Mouse (Mus musculus): ENCODE measurements around the gene Nisch.

Gene Nisch

DNA sequence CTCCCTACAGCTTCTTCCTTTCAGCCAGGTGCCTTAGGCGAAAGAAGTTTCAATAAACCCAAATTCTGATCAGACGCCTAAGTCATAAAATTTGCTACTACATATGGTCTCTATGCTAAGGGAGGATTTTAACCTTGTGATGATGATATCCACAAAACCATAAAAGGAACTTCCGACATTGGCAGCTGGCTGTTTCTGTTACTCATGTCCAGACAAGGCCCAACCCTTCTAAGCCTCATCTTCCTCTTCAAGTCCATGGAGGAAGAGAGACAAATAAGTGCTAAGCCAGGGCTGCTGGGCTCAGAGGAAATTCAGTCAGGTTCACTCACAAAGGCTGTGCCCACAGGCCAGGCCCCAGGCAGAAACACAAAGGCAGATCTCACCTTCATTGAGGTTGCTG, 27.4 kb downstream of the Nisch start:
- no peak for DNase-seq

DNA sequence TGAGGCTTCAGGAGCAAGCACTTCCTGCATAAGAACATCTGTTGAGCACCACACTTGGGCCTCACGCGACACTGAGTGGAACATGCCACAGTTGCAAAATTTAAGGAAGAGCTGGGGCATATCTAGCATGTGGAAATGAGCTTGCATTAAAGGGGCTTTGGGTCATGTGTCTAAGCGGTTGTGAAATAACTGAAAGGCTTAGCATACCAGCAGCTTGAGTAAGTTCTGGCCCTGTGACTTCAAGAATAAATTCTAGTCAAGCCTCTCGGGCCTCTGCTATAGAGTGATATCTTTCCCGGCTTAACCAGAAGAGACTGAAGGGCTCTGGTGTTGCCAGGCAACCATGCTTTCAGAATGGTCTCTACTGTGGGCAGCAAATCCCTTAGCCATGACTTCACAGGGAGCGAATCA, 28.0 kb downstream of the Nisch start:
- DNase-seq: no peak

DNA sequence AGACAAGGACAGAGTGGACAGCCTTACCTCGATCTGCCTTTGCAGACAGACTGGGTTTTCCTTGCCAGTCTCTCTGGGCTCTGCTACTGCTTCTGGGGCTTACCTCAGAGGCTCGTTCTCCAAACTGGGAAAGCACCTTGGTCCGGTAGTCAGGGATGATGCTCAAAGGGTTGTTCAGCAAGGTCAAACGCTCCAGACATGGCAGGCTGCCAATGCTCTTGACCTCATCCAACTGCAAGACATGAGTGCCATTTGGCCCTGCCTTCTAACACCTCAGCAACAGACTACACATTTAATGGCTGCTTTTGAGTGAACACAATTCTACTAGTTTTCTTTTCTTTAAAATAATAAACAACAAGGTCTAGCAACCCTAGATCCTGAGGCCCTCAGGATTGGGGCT, 30.1 kb downstream of the Nisch start:
- DNase-seq: no peak

DNA sequence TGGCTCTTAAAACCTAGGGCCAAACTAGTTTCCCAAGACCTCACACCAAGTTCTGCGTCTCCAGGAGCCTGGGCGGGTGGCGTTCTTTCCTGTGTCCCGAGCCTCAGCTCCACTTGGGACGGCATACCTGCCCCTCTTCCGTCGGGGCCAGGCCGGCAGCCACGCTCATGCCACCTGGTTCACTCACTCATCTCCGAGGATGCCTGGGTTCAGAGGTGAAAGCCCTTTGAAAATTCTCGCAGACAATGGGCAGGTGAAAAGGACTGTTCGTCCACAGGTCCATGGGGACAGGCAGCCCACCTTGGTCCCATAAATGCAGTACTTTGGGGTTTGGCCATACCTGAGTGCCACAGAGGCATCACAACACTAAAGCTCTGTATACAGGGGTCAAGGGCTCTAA, 32.6 kb downstream of the Nisch start:
- no peak for DNase-seq

DNA sequence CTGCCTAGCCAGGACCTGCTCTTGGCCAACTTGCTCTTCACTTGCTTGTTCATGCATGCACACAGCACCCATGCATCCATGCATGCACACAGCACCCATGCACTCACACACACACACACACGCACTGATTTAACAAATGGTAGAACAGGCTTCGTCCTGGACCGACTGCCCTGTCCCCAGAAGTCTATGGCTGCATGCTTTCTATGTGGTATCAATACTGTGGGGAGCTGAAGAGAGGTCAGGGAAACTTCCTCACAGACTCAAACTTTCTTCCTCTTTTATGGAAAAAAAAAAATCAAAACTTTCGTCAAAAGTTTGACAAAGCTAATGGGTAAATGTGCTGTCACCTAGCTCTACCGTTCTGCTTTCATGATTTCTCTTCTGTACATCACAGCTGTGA, 33.2 kb downstream of the Nisch start:
- no peak for DNase-seq

DNA sequence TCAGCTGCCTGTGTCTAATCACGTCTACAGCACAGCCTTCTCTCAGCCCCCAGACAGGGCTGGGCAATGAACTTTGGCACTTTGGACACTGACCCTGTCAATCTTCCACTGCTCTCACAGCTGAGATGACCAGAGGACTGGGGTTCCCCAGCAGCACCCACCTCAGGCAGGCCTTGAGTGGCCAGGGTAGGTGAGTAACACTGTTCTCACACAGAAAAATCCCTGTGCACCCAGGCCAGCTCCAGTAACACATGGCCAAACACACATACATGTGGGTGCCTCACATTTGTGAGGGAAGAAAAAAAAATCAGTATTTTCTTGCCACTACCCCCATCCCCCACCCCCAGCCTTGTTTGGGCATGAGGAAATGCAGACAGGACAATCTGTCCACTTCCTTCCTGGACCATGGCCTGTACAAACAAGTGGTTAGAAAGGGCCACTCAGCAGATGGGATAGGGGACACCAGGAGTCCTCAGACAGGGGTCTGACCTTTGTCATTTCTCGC, 33.9 kb downstream of the Nisch start:
- DNase-seq: no peak

DNA sequence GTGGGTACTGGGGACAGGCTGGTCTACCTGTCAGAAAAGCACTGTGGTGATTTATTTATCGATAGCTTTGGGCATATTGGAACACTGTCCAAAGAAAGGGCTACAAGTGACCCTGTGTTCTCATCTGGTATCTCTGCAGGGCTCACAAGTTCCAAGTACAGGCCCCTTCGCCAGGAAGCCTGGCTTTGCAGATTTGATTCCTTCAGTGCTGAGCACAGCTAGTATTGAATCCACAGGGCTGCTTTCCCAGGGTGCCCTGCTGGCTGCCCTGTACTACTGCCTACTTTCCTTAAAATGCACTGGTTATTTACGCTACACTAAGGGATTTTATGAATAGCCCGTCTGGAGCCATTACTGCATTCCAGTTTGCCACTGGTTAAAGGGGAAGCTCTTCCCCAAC, 35.2 kb downstream of the Nisch start:
- no peak for DNase-seq

DNA sequence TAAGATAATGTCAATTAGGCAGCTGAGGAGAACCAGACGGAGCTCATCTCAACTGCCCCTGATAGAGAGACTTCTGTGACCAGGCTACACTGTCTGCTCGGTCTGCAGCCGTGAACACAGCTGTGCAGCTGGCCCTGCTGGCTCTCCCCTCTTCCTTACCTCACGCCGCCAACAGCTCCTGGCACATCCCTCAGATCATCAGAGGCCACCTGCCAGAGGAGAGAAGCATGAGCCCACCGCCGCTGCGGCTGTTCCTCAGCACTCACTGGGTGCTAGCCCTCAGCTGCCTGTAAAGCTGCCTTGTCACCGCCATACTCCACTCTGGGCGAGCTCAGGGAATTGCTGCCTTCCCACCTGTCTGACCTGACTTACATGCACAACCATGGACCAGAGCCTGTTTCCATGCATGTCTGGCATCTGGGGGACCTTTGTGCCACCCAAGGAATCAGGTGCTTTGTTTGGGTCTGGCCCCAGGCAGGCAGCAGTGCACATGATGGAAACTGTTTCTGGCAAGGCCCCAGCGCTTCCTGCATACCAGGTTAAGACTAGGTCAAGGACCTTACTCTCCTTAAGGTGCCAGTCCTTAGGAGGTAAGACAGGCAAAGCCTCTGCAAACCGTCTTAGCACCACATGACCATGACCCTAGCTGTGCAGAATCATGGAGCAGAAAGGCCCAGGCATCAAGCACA, 36.9 kb downstream of the Nisch start:
- DNase-seq: no peak

DNA sequence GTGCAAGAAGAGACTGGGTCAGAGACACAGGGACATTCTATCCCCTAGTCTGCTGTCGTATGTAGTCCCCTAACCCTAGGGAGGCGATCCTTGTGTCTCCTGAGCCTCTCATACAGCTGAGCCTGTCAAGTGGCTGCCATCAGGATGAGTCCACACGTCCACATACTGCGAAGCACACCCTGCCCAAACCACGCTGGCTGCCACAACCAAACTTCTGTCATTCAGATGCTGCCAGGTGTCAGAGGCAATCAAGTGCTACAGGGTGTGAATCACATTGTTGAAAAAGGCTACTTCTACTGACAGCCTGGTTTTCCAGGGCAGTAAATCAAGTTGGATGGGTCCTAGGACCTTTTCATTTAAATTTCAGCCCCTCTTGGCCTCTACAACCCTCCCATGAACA, 39.0 kb downstream of the Nisch start:
- no peak for DNase-seq

DNA sequence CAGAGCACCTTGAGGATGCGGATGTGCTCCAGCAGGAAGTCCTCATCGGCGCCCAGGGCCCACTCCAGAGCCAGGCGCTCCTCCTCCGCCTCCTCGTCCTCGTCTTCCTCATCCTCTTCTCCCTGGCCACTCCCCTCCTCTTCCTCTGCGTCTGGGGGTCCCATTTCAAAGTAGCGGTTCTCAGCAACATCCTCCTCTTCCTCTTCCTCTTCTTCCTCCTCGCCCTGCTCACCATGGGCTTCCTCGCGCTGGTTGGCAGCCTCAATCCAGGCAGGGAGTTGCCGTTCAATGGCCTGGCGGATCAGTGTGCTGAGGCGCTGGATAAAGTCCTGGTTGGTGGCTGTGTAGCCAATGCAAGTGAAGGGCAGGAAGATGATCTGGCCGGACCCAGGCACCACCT, 39.5 kb downstream of the Nisch start:
- no peak for DNase-seq

DNA sequence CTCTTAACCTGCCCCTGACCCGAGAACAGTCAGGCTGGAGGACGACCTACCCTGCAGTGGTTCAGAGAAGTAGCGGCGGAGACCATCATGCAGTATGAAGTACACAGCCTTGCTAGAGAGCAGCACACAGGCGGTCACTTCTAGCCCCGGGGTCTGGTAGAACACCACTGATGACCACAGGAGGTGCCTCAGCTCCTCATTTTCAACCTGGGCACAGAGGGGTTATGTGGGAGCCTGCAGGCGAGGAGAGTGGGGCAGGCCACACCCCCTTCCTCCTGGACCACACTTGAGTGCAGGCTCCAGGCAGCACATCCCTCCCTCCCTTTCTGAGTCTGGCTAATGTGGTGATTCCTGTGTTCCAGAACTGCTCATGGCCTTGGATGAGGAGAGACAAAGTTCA, 43.2 kb downstream of the Nisch start:
- no peak for DNase-seq

DNA sequence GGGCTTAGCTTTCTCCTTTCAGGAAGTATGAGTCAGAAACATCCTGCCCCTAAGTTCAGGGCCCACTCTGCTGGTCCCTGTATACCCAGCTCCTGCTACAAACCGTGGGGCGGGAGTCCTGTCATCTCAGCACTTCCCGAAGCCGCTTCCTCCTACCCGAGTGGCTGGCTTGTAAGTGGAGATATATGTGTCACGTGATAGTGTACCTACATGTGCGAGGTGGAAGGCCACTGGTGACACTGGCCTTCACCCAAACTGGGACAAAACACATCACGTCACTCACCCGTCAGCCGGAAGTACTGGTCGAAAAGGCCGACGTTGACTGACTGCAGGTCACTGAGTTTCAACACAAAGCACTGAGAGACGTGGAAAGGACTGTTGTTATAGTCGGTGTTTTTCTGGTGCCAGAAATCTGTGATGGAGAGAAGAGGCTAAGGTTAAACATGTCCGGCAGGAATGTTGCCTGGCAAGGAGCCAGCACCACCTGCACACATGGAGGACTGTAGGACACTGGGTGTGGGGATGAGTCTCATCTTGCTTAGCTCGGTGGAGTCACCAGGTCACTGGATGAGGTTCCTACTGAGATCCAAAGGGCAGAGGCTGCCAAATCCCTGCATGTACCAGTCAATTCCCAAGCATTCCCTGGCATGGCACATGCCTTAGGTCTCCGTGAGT, 43.8 kb downstream of the Nisch start:
- DNase-seq: no peak

DNA sequence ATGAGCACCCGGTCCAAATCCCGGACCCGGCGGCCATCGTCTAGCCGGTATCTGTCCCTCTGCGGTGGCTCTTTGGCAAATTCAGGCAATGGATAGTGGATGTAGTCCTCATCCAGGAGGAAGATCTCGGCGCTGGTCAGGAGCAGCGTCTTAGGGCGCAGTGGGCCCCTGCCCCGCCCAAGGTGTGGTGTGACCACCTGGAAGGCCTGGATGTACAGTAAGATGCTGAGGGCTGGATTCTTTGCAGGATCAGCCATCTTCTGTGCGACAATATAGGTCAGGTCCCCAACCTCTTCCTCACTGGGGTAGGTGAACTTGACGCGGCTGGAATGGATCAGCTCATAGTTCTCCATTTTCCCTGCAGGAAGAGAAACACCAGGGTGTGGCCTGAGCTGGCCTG, 44.9 kb downstream of the Nisch start:
- DNase-seq: no peak

DNA sequence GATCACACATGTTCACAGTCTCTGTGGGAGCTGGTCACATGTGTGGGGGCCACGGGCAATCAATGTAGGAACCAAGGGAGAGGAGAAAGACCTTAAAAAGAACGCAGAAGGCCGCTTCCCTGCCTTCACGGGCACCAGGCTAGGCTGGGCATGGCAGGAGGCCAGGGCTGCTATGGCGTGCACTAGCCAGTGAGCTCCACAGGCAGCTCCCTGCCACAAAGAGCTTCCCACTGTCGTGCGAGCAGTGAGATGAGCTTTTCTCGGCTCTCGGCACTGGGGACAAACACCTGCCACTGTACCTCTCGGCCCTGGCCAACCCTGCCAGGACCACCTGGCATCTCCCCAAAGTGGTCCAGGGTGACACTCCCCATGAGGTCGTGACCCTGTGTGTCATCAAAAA, 45.4 kb downstream of the Nisch start:
- DNase-seq: peak; percentile 61

DNA sequence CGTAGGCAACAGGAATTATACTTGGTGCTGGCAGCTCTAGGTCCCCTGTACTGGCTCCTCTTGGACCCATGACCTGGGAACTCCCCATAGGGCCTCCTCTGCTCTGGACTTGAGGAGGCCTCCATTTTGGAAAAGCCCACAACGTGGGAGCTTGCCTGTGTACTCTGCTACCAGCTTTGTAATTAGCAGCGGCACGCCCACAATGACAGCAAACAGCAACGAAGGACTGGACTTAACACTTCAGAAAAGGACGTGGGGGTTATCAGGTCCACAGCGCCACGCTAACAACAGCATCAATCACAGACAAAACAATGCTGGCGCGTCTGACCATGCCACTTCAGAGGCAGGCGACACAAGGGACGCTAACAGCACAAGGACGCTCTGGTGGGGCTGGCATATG, 45.8 kb downstream of the Nisch start:
- DNase-seq: no peak

DNA sequence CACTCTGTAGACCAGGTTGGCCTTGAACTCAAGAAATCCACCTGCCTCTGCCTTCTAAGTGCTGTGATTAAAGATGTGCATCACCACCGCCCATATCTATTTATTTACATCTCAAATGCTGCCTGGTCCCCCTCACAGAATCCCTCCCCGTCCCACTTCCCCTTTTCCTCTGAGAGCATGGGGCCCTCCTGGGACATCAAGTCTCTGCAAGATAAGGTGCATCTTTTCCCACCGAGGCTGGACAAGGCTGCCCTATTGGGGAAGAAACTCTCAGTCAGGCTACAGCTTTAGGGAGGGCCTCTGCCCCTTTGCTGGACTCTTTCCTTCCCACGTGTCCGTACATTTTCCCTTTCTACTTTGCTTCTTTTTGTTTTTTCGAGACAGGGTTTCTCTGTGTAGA, 47.2 kb downstream of the Nisch start:
- DNase-seq: no peak

DNA sequence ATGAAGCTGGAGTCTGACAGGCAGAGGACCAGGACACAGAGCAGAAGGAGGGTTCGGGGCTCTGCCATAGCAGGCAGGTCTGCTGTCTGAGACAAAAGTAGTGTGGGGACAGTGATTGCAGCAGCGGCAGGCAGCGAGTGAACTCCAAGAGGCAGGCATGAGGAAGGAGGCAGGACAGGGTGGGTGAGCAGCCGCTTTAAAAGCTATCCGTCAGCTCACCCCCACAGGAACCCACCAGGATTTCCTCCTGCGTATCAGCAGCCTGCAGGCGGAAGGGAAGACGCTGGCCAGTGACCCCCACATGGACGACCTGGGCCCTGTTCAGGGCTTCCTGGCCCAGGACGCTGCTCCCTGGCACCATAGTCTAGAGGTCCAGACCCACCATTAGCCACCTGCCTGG, 48.3 kb downstream of the Nisch start, which contains the start of gene Stab1:
TSS of gene Stab1 (minus strand) at position 217 of the 400 bp plus-strand sequence.
- DNase-seq: no peak

DNA sequence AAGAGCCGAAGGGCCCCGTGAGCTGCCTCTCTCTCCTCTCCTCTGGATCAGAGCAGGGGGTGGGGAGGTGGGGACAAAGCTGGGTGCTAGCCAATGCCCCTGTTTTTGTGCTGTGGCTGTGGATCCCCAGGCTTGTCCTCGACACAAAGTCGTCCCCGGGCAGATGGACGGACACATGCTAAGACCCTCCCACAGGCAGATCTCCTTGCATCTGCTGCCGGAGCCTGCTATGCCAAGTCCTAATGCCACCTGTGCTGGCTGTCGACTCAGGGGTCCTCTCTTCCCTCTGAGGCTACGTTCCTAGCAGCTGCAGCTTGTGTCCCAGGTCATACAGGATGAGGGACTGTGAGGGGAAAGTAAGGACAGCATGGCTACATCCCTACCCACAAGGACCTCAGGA, 49.9 kb downstream of the Nisch start:
- no peak for DNase-seq

DNA sequence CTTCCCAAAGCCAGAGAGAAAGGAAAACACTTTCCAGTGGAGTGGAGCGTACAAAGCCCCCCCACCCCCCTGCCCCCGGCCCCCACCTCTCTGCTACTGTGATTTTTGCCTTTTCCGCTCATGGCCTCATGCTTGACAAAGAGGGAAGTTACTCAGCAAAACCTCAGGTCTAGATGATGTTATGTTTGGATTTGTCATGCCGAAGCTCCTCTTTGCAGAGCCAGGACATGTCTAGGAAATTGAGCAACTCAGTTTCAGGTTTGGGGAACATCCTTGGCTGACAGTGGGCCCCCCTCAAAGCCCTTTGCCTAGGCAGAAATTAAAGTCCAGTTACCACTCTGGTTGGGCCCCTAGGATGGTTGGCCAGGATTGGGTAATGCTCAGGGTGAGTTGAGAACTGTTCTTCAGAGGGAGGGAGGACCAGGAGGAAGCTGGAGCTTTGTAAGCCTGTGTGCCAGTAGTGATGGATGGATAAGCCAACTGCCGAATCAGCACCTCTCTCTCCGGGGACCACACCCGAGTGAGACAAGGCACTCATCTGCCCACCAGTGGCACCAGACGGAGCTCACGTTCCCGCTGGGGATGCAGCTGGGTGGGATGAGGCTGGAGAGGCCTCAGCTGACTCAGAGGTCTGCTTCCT, 50.6 kb downstream of the Nisch start:
- no peak for DNase-seq

DNA sequence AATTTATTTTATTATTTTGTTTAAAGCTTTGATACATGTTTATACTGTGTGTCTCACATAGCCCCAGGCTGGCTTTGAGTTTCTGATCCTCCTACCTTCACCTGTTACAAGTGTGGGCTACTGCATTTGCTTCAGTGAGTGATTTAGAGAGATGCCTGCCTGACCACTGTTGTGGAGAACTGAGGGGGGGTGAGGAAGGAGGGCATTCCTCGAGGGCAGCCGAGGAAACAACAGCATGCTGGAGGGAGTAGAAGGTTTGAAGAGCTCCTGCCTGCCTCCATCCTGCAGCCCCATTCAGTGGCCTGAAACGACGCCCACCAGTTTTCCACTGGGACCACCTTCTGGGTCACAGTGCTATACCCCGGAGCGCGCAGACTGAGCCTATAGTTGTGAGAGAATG, 51.3 kb downstream of the Nisch start:
- DNase-seq: no peak

DNA sequence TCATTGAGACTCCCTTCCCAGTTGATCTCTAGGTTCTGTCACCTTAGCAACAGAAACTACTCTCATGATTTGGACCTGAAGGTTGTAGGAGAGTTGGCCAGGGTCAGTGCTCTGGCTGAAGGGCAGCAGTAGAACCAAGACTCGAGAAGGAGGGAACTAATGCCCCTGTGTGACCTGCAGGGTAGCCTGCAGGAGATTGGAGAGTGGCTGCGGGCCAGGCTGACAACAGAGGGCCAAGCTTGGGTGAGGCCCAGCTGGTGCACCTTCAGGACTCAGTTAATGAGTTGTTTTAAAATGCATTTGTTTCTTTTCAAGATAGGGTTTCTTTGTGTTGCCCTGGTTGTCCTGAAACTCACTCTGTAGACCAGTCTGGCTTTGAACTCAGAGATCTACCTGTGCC, 51.7 kb downstream of the Nisch start:
- no peak for DNase-seq

DNA sequence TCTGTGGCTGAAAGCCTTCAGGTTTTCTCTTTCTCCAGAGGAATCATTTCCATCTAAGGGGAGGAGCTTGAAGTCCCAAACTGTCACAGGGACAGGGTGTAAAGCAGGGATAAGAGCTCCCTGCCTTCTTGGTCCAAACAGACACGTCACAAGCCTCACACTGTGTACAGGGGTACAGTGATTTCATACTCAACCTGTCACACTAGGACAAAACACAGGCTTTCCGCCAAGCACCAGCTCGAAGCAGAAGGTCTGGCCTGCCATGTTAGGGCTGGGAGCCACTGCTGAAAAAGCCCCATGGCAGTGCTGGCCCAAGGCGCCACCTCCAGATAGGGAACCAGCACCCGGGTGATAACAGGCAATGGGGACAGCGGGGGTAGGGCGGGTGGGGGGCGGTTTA, 52.7 kb downstream of the Nisch start:
- peak; percentile 69 for DNase-seq

DNA sequence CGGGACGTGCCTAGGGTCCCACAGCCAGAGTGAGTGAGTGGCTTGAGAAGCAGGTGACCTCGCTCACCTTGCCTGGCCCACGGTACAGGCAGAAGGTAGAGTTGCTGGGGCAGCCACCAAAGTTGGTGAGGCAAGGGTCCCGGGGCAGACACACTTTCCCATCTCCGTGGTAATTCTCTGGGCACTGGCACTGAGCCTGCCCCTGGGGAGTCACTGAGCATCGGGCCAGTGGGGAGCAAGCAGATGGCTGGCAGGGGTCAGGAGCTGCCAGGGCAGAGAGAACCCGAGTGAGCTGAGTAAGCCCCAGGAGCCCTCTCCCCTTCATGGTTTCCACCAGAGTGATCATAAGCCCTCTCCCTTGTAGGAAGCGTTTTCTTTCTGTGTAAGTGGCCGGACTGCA, 55.1 kb downstream of the Nisch start:
- DNase-seq: no peak

DNA sequence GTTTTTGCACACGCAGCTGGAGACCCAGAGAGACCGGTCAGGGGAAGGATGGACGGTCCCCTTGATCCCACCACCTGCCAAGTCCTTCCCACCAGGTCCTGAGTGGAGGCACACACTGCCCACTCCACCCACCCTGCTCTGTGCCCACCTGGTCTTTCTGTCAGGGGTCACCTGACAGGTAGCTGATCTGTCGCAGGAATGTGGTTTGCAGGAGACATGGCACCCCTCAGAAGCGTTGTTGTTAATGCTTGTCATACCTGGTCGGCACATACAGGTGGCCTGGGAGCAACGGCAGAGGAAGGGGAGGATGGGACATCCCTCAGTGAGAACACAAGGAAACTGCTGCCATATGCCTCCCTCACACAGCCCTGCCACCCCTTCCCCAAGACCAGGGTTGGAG, 55.6 kb downstream of the Nisch start:
- no peak for DNase-seq
